Mouse (Mus musculus): Measurements from ENCODE around the gene Cpeb3.

- TF ChIP-seq CTCF (IDR thresholded peaks at IDR 0.05; ENCODE audit: extremely low read depth, insufficient read depth, insufficient read length, insufficient replicate concordance) (no peak), POLR2A (IDR thresholded peaks at IDR 0.05; ENCODE audit: low read depth, low read length) (no peak)
Observed at GRCm38 (mm10) chr19:37093181-37093580, 115.2 kb downstream of the Cpeb3 start.

Measured in spleen, adult 2 months (tissue).